Mouse (Mus musculus) heart, postnatal 10 days (tissue): ENCODE results near the gene Itgb6. TPM values are rescaled to one million over a fixed set of nuclear protein-coding genes. Genes with fewer than 3 reads are reported as not detected.

ENCODE experiments used
- total RNA-seq, 2 experiments: library from RNA; stranded (reverse); gene quantifications; 2 replicates each; pipeline ENCODE4 v1.2.3; 2021

Gene Itgb6
- total RNA-seq, 2 experiments from 2014 or later: 8.6 to 18.1 TPM

Other genes starting within 250 kb of the Itgb6 start
- 1 to 10 TPM; 2.1 to 2.4 TPM for gene Pla2r1, start 169.3 kb downstream of the Itgb6 start, total RNA-seq
- gene Rbms1, start 240.5 kb upstream of the Itgb6 start, total RNA-seq: 10 to 100 TPM; 87.5 to 89.3 TPM